Mouse (Mus musculus): ENCODE results near the gene Stk38.

GRCm38 (mm10) chr17:29054429-29054828 lies 46.6 kb upstream of the Stk38 start:
- no peak for TF ChIP-seq POLR2A (IDR thresholded peaks at IDR 0.05; ENCODE audit: borderline replicate concordance, extremely low read depth, low read depth, low read length)
- TF ChIP-seq CTCF (IDR thresholded peaks at IDR 0.05; ENCODE audit: insufficient read depth, low read length), result no peak
